Mouse (Mus musculus) MN1 (cell line): Measurements from ENCODE around the gene Wfdc1.

Experiments
- DNase-seq: peaks from one replicate; pipeline ENCODE4 v3.0.0-alpha.2; 2016; ENCODE audit warnings: low spot score

Wfdc1 gene

DNA sequence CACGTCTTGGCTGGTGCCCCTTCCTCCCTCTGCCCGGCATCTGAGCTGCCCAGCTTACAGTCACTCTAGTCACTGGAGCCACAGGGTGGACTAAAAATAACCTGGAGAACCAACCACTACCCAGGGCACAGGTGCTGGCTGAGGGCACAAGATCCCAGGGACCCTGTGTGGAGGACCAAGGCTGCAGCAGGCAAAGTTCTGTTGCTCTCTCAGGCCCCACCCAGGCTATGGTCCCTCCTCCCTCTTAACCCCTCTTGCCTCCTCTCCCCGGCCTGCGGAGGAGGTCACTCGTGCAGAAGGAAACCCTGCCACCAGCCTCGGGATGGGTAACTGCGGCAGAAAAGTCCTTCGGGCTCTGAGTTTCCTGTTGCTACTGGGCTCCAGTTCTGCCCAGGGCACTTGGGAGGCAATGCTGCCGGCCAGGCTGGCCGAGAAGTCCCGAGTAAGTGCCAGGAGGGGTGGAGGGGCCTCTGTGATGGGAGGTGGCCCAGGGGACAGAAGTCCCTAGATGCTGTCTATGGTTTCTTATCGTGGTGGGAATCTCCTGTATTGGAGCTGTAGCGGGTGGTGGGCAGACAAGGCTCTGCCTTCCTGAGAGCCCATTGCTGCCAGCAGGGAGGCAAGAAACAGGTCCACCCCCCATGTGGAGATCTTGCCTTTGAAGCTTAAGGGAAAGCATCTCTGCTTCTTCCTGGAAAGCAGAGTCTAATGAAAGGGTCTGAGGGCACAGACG is at the start of gene Wfdc1:
Gene Wfdc1 (plus strand): TSS at position 147 of the 733 bp plus-strand sequence.
- peak; percentile 67 for DNase-seq

DNA sequence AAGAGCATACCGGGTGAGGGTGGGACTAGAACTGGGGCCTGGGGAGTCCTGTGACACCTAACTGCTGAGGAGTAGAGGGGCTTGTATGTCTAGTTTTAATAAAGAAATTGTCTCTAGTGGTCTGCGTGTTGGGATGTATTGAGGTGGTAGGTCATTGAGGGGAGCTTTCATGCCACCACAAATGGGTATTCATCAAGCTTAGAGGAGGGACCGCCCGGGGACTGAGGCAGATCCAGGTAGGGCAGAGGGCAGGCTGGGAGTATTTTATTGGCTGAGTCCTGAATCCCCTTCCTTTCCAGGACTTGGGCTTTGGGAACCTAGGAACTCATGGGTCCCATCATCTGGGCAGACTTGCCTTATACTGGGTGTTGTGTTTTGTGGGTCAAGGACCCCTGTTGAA is 49.4 kb upstream of the Wfdc1 start:
- no peak for DNase-seq

DNA sequence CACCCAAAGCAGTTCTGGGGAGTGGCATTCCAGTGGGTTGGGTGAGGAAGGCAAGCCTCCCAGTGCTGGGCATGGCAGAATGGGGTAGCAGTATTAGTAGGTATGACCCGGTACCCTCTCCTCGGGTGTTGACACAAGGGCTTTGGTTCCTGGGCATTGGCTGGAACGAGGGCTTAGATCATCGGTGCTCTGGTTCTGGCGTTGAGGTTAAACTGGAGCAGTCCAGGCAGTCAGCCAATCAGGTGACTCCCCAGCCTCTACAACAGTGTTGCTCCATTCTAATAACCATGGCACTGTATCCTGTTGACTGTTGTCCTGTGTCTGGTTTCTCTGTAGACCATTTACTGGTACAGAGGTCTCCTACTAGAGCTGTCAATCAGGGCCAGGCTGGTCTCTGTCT is 48.6 kb upstream of the Wfdc1 start:
- DNase-seq: peak; percentile 34

DNA sequence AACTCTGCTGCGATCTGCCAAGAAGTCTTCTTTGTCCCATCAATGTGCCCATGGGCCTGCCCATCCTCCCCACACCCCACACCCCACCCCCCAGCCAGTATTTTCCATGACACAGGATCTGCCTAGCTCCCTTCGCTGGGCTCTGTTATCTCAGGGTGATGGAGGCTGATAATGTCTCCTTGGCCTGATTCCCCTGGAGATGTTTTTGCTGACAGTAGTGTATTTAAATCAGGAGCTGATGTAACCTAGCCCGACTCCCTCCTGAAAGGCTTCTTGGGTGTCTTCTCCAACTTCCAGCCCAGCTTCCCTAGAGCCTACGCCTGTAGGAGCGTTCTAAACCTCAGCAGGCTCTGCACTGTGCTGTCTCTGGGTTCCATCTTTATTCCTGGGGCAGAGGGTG is 47.3 kb upstream of the Wfdc1 start:
- peak; percentile 48 for DNase-seq

DNA sequence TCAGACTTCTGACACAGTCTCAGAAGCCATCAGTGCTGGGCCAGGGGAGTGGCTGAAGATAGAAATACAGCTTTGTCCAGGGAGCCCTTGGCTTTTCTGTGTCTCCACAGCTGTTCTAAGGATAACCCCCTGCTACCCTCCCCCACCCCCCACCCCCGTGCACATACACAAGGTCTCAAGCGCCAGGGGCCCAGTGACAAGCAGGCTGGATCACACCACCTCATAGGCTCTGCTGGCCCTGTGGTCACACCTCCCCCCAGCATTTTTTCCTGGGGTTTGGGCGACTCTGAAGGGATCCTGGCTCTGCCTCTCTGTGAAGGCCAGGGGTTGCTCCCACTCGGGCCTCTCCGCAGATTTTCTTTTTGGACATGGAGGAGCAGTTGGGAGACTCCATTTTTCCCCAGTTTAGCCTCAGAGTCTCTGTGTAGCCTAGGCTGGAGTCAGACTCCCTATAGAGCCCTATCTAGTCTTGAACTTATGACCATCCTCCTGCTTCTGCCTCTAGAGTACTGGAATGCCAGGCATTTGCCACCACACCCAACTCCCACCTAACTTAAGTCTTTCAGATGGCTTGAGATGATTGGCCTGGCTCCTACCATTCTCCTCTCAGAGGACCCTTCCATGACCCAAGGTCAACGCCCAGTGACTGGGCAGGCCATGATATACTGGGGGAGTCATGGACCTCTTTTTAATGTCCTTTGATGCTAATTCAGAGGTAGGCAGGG is 45.9 kb upstream of the Wfdc1 start:
- DNase-seq: no peak

DNA sequence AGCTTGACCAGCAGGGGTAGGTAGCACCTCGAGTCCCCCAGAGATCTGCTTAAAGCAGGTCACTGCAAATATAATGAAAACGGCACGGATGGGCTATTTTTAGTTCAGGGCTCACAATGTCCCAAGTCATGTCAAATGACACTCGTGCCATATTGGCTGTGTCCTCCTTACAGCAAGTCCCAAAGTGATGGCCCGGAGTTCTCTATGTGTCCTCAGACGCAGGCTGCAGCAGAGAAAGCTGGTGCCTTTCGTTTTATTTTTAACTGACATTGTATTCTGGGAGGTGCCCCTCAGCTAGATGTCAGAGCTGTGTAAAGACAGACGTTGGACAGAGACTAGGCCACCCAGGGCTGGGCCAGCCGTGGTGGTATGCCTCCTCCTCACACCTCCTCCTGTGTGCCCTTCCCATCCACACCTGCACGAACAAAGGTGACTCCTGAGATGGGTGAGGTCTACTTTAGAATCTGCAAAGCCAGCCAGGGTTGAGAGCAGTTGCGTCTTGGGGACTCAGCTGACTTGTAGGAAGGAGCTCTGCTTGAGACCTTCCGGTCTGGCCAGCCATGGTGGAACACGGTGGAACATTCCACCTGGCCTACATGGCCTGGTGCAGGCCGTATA is 45.2 kb upstream of the Wfdc1 start:
- no peak for DNase-seq

DNA sequence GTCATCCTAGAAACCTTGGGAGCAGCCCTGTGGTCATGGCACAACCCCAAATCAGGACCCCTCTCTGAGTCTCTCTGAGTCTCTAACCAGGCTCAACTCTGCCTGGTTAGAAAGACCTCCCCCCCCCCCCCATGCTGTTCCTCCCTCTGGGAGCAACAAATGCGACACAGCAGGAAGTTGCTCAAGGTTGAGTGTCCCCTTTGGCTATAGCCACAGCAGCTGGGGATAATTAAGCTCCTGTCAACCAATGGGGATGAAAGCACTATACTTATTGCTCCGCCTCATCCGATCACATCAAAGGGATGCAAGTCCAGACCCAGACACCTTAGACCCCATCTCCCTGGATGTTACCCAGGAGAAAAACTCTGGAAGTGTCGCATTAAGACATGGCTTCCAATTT is 43.6 kb upstream of the Wfdc1 start:
- DNase-seq: no peak

DNA sequence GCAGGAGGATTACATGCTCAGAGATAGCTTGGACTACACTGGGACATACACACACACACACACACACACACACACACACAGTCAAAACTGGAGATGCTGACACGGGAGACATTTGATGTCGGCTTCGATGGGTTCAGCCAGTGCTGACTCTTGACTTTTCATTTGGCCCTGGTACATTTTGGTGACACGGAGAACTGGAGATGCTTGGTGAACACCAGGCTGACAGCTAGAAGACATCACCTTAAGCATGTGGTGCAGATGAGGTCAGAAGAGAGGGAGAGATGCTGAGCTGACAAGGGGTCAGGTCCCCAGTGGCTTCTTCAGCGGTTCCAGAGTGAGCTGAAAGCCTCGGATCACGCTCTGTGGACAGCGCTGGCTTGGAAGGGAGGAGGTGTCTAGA is 43.1 kb upstream of the Wfdc1 start:
- no peak for DNase-seq

DNA sequence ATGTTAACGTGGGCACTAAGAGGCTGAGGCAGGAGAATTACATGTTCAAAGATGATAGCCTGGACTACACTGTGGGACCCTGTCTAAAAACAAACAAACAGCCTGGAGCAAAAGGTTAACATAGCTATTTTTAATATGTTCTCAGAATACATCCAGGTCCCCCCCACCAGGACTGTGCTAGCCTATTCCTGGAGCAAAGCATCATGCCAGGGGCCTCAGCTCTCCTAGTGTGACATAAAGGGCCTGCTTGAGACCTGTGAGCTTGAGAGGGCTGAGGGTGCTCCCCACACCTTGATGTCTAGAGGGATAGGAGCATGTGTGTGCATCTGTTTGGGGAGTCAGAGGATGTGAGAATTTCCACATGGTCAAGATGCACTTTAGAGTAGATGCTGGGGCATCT is 42.4 kb upstream of the Wfdc1 start:
- no peak for DNase-seq

DNA sequence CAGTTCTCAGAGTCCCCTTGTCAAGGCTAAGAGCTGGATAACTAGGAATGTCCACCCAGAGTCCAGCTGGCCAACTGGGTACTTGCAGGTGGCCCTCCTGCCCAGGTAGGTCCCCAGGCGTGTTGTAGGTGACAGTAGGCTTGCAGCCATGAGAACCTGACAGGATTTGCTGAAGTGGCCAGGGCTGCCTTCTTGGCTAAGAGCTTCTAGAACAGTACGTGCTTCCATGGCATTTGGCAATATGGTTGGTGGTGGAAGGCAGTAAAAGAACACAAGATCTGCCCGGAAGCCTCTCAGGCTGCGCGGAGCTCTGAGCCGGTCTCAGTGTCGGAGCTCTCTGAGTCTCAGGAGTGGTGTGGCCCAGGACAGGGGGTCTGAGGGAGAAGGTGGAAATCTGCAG is 41.2 kb upstream of the Wfdc1 start:
- DNase-seq: no peak

DNA sequence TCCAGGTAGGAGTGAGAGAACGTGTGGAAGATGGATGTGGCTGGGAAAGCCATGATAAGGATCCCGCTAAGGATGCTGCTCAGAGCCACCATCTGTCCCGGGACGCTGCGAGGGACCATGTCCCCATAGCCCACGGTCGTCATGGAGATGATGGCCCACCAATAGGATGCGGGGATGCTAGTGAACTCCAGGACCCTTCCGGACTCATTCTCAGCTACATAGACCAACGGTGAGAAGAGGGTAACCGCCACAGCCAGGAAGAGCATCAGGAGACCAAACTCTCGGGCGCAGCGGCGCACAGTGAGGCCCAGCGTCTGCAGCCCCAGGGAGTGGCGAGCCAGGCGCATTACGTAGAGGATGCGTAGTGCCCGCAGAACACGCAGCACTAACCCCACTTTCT is 40.4 kb upstream of the Wfdc1 start:
- no peak for DNase-seq

DNA sequence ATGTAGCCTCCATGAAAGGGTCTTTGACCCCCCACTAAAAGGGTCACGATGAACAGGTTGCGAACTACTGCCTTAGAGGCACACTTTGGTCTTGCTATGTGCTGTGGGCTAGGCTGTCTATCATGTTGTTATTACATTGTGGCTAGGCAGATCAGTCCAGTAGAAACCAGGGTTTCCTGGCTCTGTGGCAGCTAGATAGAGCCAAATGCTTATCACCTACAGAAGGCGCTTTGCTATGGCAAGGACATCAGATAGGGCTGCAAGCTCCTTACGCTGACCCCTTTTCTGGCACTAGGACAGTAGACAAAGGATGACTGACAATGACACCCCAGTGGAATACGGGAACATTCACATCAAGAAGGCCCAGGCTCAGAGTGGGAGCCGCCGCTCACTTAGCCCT is 39.0 kb upstream of the Wfdc1 start:
- no peak for DNase-seq

DNA sequence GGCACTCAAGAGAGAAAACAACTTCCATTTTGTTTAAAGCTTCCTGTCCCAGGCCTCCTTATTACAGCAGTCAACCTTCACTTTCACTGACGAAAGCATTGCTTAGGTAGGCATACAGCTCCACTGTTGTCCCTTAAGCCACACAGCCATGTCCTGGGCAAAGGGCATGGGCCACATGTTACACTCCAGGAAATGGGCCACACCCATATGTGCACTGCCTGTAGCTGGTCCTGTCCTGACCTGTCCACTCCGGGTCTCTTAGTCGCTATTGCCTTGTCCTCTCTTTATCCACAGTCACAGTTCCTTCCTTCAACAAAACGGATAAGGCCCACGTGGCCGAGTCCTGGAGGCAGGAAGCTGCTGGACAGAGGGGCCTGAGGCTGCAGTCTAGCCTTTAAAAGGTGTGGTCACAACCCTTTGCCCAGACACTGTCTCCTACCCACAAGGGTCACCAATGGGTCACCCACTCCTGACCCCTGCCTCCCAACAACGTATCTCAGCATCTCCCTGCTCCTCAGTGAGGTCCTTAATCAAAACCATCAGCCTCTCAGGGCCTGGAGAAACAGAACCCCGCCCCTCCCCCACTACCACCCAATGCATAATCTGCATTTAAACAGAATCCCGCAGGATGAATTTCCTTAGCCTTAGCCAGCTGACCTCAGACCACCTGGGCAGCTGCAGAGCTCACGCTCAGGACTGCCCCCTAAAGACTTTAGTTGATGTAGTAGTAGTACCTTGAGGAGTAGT is 38.4 kb upstream of the Wfdc1 start:
- DNase-seq: no peak

DNA sequence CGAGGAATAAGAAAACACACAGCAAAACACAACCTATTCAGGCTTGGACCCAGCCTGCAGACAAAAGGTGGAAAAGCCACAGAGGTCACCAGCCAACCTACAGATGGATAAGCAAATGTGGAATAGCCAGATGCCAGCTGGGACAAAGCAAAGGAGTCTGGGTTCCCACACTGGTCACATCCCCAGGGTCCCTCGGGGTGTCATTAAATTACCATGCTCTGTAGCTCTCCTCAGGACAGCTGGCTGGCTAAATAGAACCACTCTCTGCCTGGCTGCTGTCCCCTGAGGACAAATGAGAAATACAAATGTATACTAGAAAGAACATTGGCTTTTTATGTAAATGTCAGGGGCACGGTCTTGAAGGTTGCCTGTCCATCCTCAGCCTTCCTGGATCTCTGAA is 35.3 kb upstream of the Wfdc1 start:
- peak; percentile 69 for DNase-seq

DNA sequence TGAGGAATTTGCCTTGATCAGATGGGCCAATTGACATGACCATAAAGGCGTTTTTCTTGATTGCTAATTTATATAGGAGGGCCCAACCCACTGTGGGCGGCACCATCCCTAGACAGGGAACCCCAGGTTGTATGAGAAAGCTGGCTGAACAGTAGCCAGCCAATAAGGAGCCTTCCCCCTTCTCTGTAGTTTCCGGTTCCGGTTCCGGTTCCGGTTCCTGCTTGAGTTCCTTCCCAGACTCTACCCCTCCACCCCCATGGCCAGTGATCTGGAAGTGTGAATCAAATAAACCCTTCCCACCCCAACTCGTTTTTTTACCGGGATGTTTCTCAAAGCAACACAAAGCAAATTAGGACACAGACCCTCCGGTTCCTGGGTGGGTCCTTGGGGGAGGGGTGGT is 33.9 kb upstream of the Wfdc1 start:
- no peak for DNase-seq

DNA sequence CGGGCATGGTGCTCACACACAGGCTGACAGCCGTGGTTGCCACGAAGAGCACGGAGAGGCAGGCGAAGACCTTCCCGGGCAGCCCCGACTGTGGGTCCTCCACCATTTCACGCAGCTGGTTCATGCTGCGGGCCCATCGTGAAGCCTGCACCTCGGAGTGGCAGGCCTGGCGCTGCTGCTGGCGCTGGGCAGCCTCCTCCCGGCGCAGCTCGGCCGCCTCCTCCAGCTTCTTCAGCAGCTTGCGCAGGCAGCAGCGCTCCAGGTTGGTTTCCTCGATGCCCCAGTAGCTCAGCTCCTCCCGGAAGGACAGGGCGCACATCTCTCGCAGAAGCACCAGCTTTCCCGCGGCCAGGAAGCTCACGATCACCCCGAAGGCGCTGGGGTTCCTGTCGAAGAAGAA is 33.3 kb upstream of the Wfdc1 start:
- DNase-seq: no peak

DNA sequence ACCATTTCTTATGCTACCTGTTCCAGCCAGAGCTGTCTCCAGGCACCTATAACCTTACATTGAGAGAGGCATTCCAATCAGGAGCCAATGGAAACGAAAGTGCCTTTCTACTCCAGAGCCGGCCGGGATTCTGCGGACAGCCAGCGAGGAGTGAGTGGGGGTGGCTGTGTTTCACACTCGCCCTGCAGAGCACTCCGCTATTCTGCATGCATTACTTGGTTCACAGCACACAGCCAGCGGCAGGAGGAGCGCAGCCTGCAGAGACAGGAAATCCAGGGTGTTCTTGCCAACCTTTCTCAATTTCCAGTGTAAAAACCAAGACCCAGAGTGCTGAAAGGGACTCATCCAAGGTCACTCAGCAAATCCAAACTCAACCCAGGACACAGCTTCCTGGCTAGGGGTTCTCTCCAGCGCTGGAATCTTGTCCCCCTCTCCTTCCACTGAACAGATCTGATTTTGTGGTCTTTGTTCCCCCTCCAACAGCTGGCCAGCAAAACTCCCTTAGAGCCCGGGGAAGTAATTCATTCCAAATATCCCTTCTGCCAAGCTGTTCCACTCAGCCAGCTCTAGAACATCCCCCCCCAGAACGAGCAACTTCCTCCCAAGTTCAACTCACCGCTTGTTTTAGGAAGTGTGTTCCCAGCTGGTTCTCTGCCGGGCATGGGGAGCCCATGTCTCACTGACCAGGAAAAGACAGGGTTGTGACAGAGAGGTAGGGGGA is 31.4 kb upstream of the Wfdc1 start:
- no peak for DNase-seq

DNA sequence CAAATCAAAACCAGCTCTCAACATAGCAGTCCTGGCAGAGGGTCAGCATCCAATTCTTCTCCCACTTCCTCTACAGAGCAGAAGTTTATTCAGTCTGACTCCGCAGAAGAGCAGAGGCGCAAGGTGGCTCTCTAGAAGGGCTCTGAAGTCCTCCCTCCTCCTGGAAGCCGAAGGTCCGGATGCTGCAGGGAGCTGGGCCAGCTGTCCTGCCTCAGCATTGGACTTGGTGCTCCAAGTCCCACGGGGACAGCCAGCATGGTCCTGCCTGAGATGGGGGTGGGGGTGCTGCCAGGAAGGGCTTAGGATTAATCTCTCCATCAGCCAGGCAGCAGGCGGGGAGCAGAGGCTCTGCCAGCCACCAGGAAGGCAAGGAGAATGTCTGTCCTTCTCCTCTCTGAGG is 30.8 kb upstream of the Wfdc1 start, which contains the start of gene Kcng4:
Gene Kcng4 (minus strand): TSS at position 303 of the 400 bp plus-strand sequence.
- DNase-seq: peak; percentile 72

DNA sequence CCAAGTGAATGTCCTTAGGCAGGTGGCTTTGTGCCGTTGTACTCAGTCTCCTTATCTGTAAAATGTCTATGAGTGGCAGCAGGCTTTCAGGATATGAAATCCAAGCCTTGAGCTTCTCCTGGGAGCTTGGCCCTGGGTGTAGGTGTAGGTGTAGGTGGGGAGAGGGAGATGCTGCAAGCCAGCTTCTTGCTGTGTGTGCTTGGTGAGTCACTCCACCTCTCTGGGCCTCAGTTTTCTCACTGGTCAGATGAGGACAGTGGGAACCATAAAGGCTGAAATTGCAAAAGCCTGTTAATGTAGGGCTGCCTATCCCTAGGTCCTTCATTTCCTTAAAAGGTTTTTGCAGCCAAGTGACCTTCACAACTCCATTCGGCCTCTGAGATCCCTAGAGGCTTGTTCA is 30.2 kb upstream of the Wfdc1 start:
- DNase-seq: no peak

DNA sequence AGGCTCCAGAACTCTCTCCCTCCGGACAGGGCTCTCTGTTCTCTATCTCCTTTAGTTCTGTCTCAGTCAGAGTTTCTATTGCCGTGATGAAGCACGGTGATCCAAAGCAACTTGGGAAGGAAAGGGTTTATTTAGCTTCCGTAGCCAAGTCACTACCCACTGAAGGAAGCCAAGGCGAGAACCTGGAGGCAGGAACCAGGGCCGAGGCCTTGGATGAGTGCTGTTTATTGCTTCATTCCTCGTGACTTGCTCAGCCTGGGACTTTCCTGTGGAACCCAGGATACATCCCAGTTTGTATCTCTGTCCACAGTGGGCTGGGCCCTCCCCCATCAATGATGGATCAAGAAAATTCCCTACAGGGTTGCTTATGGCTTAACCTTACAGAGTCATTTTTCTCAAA is 29.4 kb upstream of the Wfdc1 start:
- no peak for DNase-seq

DNA sequence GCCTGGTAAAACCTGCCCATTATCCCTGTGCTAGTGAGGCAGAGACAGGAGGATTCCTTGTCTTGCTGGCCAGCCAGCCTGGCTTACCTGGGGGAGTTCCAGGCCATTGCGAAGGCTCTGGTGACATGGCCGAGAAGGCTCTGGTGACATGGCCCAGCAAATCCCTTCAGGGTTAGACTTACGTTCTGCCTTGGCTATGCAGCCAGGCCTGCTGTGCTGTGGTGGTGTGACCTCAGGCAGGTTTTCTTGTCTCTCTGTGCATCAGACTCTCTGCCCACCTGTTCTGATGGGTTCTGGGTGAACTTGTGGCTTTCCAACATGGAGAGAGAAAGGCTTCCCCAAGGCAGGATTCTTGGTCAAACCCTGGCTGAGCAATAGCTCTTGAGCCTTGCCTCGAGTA is 28.8 kb upstream of the Wfdc1 start:
- DNase-seq: no peak

DNA sequence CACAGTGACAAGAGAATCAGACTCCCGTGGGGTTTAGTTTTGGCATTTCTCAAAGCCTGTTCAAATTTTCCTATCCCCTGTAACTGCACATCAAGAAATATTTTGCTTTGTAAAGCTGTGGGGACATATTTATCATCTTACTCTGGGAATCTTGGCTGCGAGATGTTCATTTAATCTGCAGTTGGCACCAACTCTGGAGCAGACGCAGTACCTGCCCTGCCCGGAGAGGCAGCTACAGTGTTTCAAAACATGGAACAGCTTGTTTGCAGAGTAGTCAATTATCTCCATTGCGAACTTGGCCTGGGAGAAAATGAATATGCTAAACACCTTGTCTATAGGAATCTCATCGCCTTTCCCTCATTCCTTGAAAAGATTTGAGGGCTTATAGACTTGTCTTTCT is 27.9 kb upstream of the Wfdc1 start:
- no peak for DNase-seq
